7 mouse cellular contexts compared by ENCODE assay signal in the genomic region with DNA sequence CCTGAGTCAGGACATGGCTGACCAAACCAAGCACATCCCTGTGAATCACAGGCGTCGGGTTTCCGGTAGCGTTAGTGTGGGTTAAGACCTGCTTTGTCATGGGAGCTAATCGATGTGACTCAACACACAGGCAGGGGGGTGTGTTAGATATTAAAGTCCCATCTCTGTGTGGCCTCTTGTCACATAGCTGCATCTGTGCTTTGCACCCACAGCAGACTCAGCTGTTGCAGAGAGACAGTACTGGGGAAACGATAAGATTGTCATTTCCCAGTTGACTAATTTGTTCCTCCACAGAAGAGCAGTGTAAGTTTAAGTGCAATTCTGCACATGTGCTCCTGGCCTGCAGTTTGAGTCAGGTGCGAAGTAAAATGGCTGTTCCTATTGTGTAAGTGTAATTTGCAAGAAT. TPM values are rescaled to one million over a fixed set of nuclear protein-coding genes. Genes with fewer than 3 reads are reported as not detected.
DNase-seq lines count a peak whose midpoint lies in the region; ATAC-seq and TF ChIP-seq lines count a peak whose summit lies in the region.

No protein-coding gene starts in this region.

- peak; percentile 31 for DNase-seq in 3134 (ENCODE audit: extremely low read depth, insufficient read length, low spot score)
- peak; percentile 7 to 21 for DNase-seq in B cell, adult 2 months
- peak; percentile 58 for DNase-seq in induced T-regulatory cell, adult 2 months (ENCODE audit: low read depth)
- no peak for DNase-seq in left cerebral cortex, postnatal 14 days (ENCODE audit: low spot score in 2 of 2)
- DNase-seq in gastrocnemius, adult 8-10 months (ENCODE audit: low spot score in 2 of 2): no peak

- H3K4me1 ChIP-seq in cortical plate, adult 2 months (ENCODE audit: control insufficient read depth, insufficient read depth, low read length): peaks cover 6% of the 10 kb centered on the region
- H3K4me1 ChIP-seq in midbrain, embryonic 16.5 days (ENCODE audit: control insufficient read depth, insufficient read depth, low read length): peaks cover 32% of the 10 kb centered on the region

- intact Hi-C loops in left cerebral cortex, postnatal 14 days (cut with DNase I): no loop called here

- H3K4me2 ChIP-seq in midbrain, embryonic 16.5 days (ENCODE audit: low read length): peak overlapping the region; percentile 69

- H3K36me3 ChIP-seq in midbrain, embryonic 16.5 days (ENCODE audit: control insufficient read depth, insufficient read depth, low read length): peaks cover 7% of the 10 kb centered on the region; the same call in 1 of the 2 replicates

- TF ChIP-seq CTCF in cortical plate, adult 2 months (IDR thresholded peaks at IDR 0.05; ENCODE audit: extremely low read depth, insufficient read depth, low read length): no peak

- WGBS in midbrain, embryonic 16.5 days: 51% methylated on average over 7 of the region's 7 CpGs

- no peak for ATAC-seq in midbrain, embryonic 16.5 days

- peak overlapping the region; percentile 90; the same call in 1 of the 2 replicates for H3K9ac ChIP-seq in midbrain, embryonic 16.5 days (ENCODE audit: low read depth, low read length)

- peak overlapping the region; percentile 88 for H3K4me3 ChIP-seq in cortical plate, adult 2 months (ENCODE audit: insufficient read depth, low read length)
- peak overlapping the region; percentile 94; the same call in 1 of the 2 replicates for H3K4me3 ChIP-seq in midbrain, embryonic 16.5 days (ENCODE audit: low read depth, low read length)

- no peaks in the 10 kb centered on the region for H3K27me3 ChIP-seq in midbrain, embryonic 16.5 days (ENCODE audit: control insufficient read depth, insufficient read depth, low read depth, low read length)

- H3K9me3 ChIP-seq in midbrain, embryonic 16.5 days (replicated peaks; ENCODE audit: control insufficient read depth, low read length, poor library complexity, severe bottlenecking): no peaks in the 10 kb centered on the region

- H3K27ac ChIP-seq in cortical plate, adult 2 months (ENCODE audit: insufficient read depth, low read length): no peak overlapping the region
- H3K27ac ChIP-seq in midbrain, embryonic 16.5 days (ENCODE audit: low read length): no peak overlapping the region

- TF ChIP-seq POLR2A in cortical plate, adult 2 months (IDR thresholded peaks at IDR 0.05; ENCODE audit: extremely low read depth, insufficient read depth, low read length): no peak

RNA-seq across cellular contexts. Expression of gene Mettl6, which starts 1.4 kb away (rescaled TPM):
- polyA plus RNA-seq in cortical plate, adult 2 months (2012; rRNA removed): 18.4 and 18.8 TPM in 2 replicates
- 43.1 and 48.3 TPM in 2 replicates for polyA plus RNA-seq in midbrain, embryonic 16.5 days (2015; fragmentation: Nextera tagmentation; extraction: Ambion mirVana)
- total RNA-seq in left cerebral cortex, postnatal 14 days (2021): 10 to 100 TPM; 24.9 to 29.4 TPM
- total RNA-seq in gastrocnemius, adult 8-10 months (2022): 10 to 100 TPM in 1 of 4 experiments, 1 to 10 TPM in 3; 5.6 to 10.3 (median 7.0) TPM

RNA-seq across cellular contexts. Expression of gene Eaf1, which starts 2.0 kb away (rescaled TPM):
- 11.5 and 13.5 TPM in 2 replicates for polyA plus RNA-seq in cortical plate, adult 2 months (2012; rRNA removed)
- polyA plus RNA-seq in midbrain, embryonic 16.5 days (2015; fragmentation: Nextera tagmentation; extraction: Ambion mirVana): 7.3 and 8.6 TPM in 2 replicates
- 10 to 100 TPM; 15.8 to 16.6 TPM for total RNA-seq in left cerebral cortex, postnatal 14 days (2021)
- 10 to 100 TPM in 2 of 4 experiments, 1 to 10 TPM in 2; 8.5 to 13.8 (median 9.7) TPM for total RNA-seq in gastrocnemius, adult 8-10 months (2022)

Comparison
In these comparisons a context has a peak if more than half of its experiments do, and no peak if none do; other contexts are left out.
1. DNase-seq: peak in 3134 (single experiment), B cell, adult 2 months (2 of 2) and induced T-regulatory cell, adult 2 months (single experiment); none in left cerebral cortex, postnatal 14 days (0 of 2) and gastrocnemius, adult 8-10 months (0 of 2).